Mouse (Mus musculus) megakaryocyte-erythroid progenitor cell, adult 5 weeks (primary cell): ENCODE results near the gene Fbxl16. TPM values are rescaled to one million over a fixed set of nuclear protein-coding genes. Genes with fewer than 3 reads are reported as not detected.

Experiments
- polyA plus RNA-seq: library from polyadenylated mRNA; stranded (reverse); fragments of >175 nt; gene quantifications from 2 replicates; pipeline ENCODE4 v1.2.3, GENCODE M21; 2012

Gene Fbxl16
- polyA plus RNA-seq: 0.12 and 0.13 TPM in 2 replicates

DNA sequence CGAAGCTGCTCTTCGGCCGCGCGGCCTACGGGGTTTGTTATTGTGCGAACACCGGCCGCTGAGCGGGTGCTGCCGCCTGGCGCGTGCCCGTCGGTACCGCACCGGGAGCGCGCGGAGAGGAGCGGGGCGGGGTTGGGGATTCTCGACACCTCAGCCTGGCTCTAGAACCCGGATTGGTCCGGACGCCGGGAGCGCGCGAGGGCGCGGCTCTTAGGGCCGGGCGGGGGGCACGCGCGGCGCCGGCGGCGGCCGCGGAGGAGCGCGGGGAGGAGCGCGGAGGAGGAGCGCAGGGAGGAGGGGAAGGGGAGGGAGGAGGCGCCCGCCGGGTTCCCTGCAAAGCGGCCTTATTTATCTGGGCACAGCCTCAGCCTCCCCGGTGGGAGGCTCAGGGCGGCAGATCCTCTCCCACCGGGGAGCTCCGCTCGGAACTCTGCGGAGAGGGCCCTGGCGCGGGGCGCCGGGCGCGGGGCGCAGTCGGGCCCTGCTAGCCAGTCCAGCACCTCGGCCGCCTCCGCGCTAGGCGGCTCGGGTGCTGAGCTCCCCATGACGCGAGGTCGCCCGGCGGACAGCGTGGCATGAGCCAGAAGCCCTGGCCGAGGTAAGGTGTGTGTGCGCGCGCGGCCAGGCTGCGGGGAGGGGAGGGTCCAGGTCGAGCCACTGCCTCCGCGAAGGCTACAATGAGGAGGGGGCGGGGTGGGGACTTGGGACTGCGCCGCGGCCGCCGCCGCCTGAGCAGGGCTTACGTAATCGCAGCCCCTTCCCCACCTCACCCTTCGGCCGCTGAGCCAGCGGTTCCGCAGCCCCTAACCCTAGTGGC is at the start of gene Fbxl16:
Gene Fbxl16, plus strand, starts transcription at position 297 of the 817 bp plus-strand sequence.

DNA sequence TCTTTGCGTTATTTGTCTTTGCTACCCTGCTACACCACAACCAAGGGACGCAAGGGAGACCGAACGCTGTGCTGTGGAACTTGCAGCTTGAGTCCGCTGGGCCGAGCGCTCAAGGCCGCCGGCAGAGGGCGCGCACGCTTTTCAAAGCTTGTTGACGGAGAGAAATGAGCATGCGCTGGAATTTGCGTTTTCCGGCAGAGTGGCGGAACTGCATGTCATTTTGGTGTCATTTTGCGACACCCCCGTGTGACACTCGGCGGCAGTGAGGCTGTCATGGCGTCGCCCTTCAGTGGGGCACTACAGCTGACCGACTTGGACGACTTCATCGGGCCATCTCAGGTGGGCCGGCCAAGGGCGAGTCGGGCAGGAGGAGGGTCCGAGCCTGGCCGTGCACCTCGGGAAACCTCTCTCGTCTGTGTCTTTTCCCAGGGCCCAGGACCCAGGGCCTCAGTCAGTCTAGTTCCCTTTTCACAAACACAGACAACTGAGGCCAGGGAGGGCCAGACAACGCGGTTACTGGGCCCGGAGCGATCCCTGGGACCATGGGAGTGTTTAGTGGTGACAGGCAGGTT is 35.2 kb upstream of the Fbxl16 start, which contains the start of gene Narfl:
Gene Narfl, plus strand, starts transcription at position 228 of the 572 bp plus-strand sequence.

DNA sequence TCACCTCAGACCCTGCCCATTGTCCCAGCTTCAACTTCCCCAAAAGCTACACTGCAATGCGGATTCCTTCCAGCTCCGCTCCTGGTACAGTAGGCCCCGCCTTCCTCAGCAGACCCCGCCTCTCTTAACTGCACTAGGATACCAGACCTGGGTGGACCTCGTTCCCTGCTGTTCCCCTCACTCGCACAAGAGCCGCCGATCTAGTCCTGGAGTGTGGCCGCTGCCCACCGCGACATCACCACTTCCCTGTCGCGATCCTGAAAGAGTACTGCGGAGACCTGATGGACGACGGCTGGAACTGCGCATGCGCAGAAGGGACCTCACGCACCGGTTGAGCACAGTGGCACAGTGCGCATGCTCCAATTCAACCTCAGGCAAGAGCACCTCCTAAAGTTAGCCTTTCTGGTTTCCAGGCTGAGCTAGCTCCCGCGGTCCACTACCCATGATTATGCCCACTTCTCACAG is 23.6 kb upstream of the Fbxl16 start, which contains the start of gene Haghl:
Gene Haghl, minus strand, starts transcription at position 393 of the 465 bp plus-strand sequence.

GRCm38 (mm10) chr17:25786280-25786679 is 22.6 kb upstream of the Fbxl16 start, which contains the start of gene Ccdc78:
TSS of gene Ccdc78 (plus strand) at chr17:25786580.

DNA sequence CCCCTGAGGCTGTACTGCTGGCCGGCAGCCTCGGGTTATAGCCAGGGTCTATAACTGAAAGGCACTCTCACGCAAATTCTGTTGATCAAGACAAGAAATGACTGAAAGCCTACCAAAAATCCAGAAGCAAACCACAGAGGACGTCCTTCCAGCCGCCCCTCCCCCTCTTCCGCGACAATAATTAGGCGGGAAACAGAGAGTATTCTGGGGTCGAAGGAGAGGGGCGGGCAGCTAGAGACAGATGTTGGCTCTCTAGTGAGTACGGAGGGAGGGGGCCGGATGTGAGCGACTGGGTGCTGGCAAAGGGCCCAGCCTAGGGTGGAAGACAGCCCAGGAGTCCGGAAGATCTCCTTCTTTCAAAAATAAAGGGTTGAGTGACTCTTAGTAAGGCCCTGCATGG is 16.3 kb upstream of the Fbxl16 start, which contains the start of gene Fam173a:
Gene Fam173a, minus strand, starts transcription at position 287 of the 400 bp plus-strand sequence.

GRCm38 (mm10) chr17:25795609-25796092 is 13.2 kb upstream of the Fbxl16 start, which contains the start of gene AC134908.4:
TSS of gene AC134908.4 (minus strand) at chr17:25795659.

DNA sequence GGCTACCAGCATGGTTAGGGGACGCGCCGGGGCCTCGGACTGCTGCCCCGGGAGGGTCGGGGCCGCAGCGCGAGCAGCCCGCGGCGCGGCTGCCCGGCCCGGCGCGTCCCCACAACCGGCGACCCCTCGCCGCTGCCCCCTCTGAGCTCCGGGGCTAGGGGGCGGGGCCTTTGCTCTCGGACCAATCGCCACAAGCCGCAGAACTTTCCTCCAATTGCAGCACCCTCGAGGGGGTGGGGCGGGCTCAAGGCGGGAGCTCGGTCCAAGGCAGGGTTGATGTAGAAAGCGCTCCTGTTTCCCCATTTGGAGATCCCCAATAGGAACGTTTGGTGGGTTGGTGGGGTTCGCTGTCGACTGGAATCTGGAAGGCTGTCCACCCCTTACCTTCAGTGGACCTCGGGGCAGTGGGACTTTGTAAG is 11.9 kb upstream of the Fbxl16 start, which contains the start of gene Metrn:
Gene Metrn, minus strand, starts transcription at position 186 of the 419 bp plus-strand sequence.

DNA sequence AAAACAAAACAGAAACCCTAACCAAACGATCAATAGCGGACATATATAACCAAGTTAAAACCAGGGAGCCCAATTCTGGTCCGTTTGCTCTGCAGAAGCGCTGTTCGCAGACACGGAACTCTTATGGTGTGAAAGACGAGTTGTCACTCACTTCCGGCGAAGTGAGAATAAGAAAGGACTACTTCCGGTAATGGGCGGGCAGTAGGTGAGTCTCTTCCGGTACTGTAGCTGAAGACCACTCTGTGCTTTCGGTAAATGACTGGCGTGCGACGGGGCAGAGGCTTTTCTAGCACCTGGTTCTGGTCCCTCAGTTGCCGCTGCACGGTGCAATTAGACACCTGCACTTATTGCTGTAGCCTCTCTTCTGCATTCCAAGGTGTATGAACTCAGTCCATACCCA is 14.6 kb downstream of the Fbxl16 start, which contains the start of gene Wdr24:
Gene Wdr24, plus strand, starts transcription at position 176 of the 400 bp plus-strand sequence.

GRCm38 (mm10) chr17:25828712-25829557 is 20.1 kb downstream of the Fbxl16 start, which contains the start of gene Jmjd8:
TSS of gene Jmjd8 (plus strand) at chr17:25828867.

GRCm38 (mm10) chr17:25833291-25833663 is 24.4 kb downstream of the Fbxl16 start, which contains the start of gene Stub1:
TSS of gene Stub1 (minus strand) at chr17:25833404.

DNA sequence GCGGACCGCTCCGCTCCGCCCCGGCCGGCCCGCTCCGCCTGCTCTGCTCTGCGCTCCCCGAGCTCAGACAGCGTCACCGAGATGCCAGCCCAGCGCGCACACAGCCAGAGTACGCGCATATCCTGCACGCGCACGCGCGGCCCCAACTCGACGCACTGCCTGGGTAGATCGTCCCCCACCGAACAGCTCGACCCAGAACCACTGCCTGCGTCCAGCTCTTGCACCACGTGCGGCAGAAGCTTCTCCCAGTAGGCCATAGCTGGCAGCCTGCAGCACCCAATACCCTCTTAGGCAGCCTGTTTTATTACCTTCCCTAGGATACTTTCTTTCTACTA is 28.2 kb downstream of the Fbxl16 start, which contains the start of gene Rhbdl1:
Gene Rhbdl1, minus strand, starts transcription at position 220 of the 335 bp plus-strand sequence.

DNA sequence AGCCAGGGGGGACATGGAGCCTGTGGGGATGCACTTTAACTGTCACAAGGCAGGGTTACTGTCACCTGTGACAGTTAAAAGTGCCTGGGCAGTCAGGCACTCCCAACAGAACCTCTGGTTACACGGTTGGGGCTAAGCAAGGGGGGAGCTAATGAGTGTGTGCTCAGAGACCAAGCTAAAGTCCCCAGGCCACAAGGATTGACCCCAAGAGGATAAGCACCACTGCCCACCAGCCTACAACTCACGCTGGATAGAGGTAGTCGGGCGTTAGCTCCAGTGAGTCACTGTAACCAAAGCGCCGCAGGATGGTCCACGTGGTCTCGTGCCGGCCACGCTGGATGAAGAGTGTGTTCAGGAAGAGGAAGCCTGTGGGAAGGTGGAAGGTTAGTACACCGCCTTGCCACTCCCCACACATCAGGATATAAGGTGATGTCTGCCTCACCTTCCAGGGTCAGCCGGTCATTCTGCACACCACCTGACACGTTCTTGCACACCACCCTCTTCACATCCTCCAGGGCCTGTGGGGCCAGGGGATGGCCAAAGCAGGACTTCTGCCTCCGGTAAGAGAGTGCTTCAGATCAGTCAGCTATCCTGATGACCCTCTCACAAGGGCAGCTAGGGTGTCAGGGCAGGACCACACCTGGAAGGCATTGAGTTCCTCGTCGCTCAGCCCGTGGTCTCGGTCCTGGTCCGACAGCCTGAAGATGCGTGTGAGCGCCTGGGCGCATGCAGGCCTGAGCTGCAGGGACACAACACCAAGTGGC is 32.4 kb downstream of the Fbxl16 start, which contains the start of gene Gm20683:
Gene Gm20683, minus strand, starts transcription at position 647 of the 764 bp plus-strand sequence.

DNA sequence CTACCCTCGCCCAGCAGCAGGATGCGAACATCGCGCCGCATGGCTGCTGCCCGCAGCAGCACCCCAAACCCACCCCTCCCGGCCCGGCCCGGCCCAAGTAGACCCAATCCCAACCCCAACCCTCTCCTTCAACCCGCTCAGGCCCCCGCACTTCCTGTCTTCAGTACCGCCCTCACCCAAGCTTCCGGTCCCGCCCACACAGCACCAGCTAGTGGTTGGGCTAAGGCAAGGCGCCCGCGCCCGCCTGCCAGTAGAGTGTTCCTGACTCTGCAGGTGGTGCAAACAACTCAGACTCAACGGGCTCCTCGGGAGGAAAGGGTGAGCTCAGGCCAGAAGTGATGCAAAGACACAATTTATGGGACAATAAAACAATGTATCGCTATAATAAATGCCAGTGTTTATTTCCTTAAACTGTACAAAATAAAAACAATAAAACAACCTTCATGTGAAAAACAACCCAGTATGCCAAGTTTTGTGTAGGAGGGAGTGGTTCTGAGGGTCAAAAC is 35.6 kb downstream of the Fbxl16 start, which contains the start of gene Rhot2:
Gene Rhot2, minus strand, starts transcription at position 456 of the 506 bp plus-strand sequence.

DNA sequence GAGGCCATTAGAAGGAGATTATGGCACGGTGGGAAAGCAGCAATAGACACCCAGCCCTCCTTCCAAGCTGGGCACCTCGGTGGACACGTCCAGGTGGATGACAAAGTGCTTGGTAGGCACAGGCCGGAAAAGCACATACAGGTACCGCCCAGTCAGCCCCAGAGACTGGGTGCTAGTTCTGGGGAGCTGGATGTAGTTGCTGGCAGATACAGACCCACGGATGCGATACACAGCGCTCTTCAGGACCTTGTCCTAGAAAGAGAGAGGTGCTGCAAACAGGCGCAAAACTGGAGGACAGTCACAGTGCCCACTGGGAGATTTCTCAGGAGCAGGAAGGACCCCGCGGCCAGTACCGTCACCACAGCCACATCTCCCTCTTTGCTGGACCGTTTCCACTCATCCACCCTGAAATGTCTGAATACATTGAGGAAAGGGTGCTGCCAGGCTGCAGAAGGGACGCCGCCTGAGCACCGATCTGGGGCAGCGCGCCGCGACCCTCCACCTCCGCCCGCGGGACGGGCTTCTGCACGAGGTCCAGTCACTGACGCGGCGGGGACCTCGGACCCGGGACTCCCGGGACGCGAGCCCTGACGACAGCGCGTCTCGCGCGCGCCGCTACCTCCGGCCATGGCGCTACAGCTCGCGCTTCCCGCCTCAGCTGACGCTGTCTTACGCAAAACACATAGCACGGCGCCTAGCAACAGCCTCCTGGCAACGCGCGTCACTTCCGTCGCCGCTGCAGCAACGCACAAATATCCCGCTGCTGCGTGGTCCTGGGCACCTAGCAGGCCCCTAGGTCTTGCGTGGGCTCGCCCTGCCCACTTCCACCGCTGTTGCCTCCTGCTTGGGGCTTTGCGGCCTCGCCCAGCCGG is 52.2 kb downstream of the Fbxl16 start, which contains the start of gene Wdr90:
Gene Wdr90, minus strand, starts transcription at position 670 of the 872 bp plus-strand sequence.

DNA sequence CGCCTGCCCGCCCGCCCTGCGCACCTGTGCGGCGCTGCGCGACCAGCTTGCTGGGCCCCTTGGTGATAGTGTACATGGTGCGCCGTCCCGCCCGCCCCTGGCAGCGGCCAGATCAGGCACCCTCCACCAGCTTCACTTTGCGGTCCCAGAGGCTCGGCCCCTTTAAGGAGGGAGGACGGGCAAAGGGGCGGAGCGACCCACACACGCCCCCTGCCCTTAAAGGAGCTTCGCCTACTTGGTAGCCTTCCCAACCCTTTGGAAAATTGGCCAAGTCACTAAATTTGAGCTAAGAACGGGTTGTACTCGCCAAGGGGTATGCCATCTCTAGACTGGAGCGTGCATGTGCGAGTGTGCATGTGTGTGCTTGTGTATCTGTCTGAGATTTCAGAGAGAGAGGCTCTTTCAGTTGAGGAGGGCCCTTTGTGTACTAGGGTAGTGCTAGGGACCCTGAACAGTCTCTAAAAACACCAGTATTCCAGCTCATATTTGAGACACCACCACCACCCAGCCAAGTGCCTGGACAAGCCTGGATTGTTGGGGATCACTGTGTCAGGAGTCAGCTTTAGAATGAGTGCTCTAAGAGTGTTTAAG is 59.8 kb downstream of the Fbxl16 start, which contains the start of gene Mcrip2:
Gene Mcrip2, minus strand, starts transcription at position 164 of the 591 bp plus-strand sequence.

